Mouse (Mus musculus) ES-E14 (cell line): ENCODE measurements at regions not wholly inside any gene's neighbourhood (a gene's known extent, or its start where the extent isn't known, plus 50 kb on each side); places are given as distances from the start of the nearest gene placed in this dataset.

Experiments used
- CHD2 ChIP-seq: IDR thresholded peaks from 2 replicates; pipeline ENCODE4 v1.6.1; 2014; ENCODE audit warnings: mild to moderate bottlenecking, low read depth, low read length, inconsistent platforms
- HCFC1 ChIP-seq: IDR thresholded peaks from 2 replicates; pipeline ENCODE4 v1.6.1; 2012; ENCODE audit warnings: low read length, inconsistent platforms, borderline replicate concordance; ENCODE audit not compliant: insufficient read depth
- MAFK ChIP-seq: IDR thresholded peaks from 2 replicates; pipeline ENCODE4 v1.6.1; 2014; ENCODE audit warnings: mild to moderate bottlenecking, low read depth, low read length, inconsistent platforms; ENCODE audit not compliant: insufficient read depth
- ZC3H11A ChIP-seq: IDR thresholded peaks from 2 replicates; pipeline ENCODE4 v1.6.1; 2012; ENCODE audit warnings: low read depth, mild to moderate bottlenecking, inconsistent platforms, low read length, borderline replicate concordance
- ZNF384 ChIP-seq: IDR thresholded peaks from 2 replicates; pipeline ENCODE4 v1.6.1; 2012; ENCODE audit warnings: low read depth, low read length, inconsistent platforms

DNA sequence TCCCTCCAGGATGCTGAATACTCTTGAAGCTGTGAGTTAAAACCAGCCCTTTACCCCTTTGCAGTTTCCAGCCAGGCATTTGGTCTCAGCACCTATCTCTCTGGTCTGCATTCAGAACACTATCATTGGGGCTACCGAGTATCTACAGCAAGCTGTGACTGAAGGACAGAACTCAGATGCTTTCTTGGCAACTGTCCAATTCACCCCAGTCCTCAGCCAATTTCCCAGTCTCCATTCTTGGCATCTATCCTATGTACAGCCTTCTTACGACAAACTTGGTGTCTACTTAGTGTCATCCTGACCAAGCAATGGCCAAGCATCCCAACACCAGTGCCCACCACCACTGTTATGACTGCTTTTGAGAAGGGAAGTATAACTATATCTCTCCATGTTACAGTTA lies 109.7 kb upstream of the Kdm8 start:
- TF ChIP-seq MAFK (no peak), CHD2 (no peak), ZC3H11A (no peak), HCFC1 (no peak), ZNF384 (no peak)
